Mouse (Mus musculus) CD4-positive naive resting alpha-beta T cell, adult 57 days (primary cell): Measurements from ENCODE around the gene Tfeb. TPM values are rescaled to one million over a fixed set of nuclear protein-coding genes. Genes with fewer than 3 reads are reported as not detected.

Experiments used
- total RNA-seq: library from RNA; stranded (reverse); gene quantifications from one replicate; pipeline ENCODE4 v1.2.4, GENCODE M21; 2023

The Tfeb gene
- 36.4 TPM for total RNA-seq

GRCm38 (mm10) chr17:47736856-47737255 is at the start of gene Tfeb:
Tfeb (plus strand) TSS chr17:47737030.

GRCm38 (mm10) chr17:47688344-47688607 is 48.6 kb upstream of the Tfeb start, which contains the start of gene Tomm6:
Tomm6 (minus strand) TSS chr17:47688386.

GRCm38 (mm10) chr17:47688608-47689575 is 47.9 kb upstream of the Tfeb start, which contains the start of gene Frs3:
Frs3 (plus strand) TSS chr17:47689030.

DNA sequence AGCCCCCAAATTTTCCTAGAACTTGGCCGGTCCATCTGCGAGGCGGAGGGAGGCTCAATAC is 42.6 kb upstream of the Tfeb start, which contains the start of gene Gm21981:
Gene Gm21981, minus strand, starts transcription at position 14 of the 61 bp plus-strand sequence.

GRCm38 (mm10) chr17:47694503-47695336 is 42.1 kb upstream of the Tfeb start, which contains the start of gene Prickle4:
Prickle4 (minus strand) TSS chr17:47694736.

DNA sequence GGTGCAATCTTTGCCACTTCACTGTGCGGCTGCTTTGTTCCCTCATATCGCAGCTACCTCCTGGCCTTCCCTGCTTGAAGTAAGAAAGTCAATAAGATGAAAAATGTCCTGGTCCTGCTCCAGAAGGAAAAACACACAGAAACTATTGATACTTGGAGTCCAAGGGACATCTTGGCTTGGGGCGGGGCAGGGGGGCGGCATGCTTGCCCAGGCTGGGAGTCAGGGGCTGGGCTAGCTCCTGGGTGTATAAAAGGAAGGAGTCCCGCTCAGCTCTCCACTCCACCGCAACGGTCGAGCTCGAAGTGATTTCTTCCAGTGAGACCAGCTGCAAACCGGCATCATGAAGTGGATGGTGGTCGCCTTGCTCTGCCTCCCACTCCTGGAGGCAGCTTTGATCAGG is 10.3 kb upstream of the Tfeb start, which contains the start of gene Pgc:
Gene Pgc, plus strand, starts transcription at position 277 of the 400 bp plus-strand sequence.

DNA sequence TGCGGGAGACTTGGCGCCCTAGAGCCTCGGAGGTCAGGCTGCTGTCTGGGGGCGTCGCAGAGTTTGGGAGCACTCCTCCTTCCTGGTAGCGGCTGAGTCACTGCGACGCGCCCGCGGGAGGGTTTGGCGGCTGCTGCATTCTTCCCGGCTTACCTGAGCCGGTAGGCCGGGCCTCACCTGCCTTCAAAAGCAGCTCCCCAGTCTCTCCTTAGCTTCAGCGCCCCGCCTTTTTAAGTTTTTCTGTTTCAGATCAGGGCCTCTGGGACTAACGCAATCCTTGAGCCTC is 97.6 kb downstream of the Tfeb start, which contains the start of gene Mdfi:
Gene Mdfi, minus strand, starts transcription at position 210 of the 286 bp plus-strand sequence.

Other genes with a start within 250 kb of the Tfeb start
- 67.6 TPM for gene Taf8, start 234.7 kb upstream of the Tfeb start, total RNA-seq
- 521 TPM for gene Ccnd3, start 232.0 kb upstream of the Tfeb start, total RNA-seq
- gene Bysl, start 125.5 kb upstream of the Tfeb start, total RNA-seq, result 16.6 TPM
- gene Med20, start 125.4 kb upstream of the Tfeb start, total RNA-seq, result 64.3 TPM
- 3.2 TPM for gene Gm20517, start 125.4 kb upstream of the Tfeb start, total RNA-seq
- 6.3 TPM for gene Usp49, start 106.3 kb upstream of the Tfeb start, total RNA-seq
- 129 TPM for gene Tomm6, start 48.6 kb upstream of the Tfeb start, total RNA-seq
- gene Frs3, start 48.0 kb upstream of the Tfeb start, total RNA-seq, result 1.7 TPM
- gene Gm21981, start 42.6 kb upstream of the Tfeb start, total RNA-seq, result 0.33 TPM
- not detected for gene Prickle4, start 42.3 kb upstream of the Tfeb start, total RNA-seq
- not detected for gene Pgc, start 10.2 kb upstream of the Tfeb start, total RNA-seq
- not detected for gene Mdfi, start 97.7 kb downstream of the Tfeb start, total RNA-seq
- gene Foxp4, start 187.6 kb downstream of the Tfeb start, total RNA-seq, result 81.1 TPM